Mouse (Mus musculus) liver, embryonic 14.5 days (tissue): ENCODE data around the gene Prpf31. TPM values are rescaled to one million over a fixed set of nuclear protein-coding genes. Genes with fewer than 3 reads are reported as not detected.

ENCODE experiments used
- ATAC-seq: fragments of 200-750 bp; cut with Nextera tagmentation; 2 replicates; pipeline ENCODE4 v1.8.0; 2017; ENCODE audit warnings: moderate number of reproducible peaks, mild to moderate bottlenecking, moderate library complexity; ENCODE audit not compliant: insufficient read depth
- DNase-seq, 3 experiments: peaks; one replicate each; pipeline ENCODE4 v3.0.0-alpha.2; 2012 to 2013; ENCODE audit warnings: low read depth in 3 of 3, low spot score in 3 of 3
- H3K27ac ChIP-seq: fragments of 300-500 bp; sonication (generic); 2 replicates; pipeline ENCODE4 v1.5.1; 2014; ENCODE audit warnings: moderate library complexity, mild to moderate bottlenecking, control low read depth, inconsistent platforms
- H3K27me3 ChIP-seq: fragments of 300-500 bp; sonication (generic); 2 replicates; pipeline ENCODE4 v1.6.1; 2014; ENCODE audit warnings: mild to moderate bottlenecking, low read length, moderate library complexity; ENCODE audit not compliant: control insufficient read depth, insufficient read depth
- H3K36me3 ChIP-seq: fragments of 300-500 bp; sonication (generic); replicated peaks from 2 replicates; pipeline ENCODE4 v1.6.1; 2014; ENCODE audit warnings: low read depth; ENCODE audit not compliant: control insufficient read depth, insufficient read depth
- H3K4me1 ChIP-seq, 2 experiments: fragments of 200-500 bp in 1 of 2; fragments of 300-500 bp in 1 of 2; sonication (generic) in 1 of 2; replicated peaks; 2 replicates each; pipeline ENCODE4 v1.6.1; 2012 to 2014; ENCODE audit warnings: antibody characterized with exemption in 1 of 2, inconsistent platforms in 1 of 2, low read length in 1 of 2; ENCODE audit not compliant: control insufficient read depth in 2 of 2, insufficient read depth in 2 of 2
- H3K4me2 ChIP-seq: fragments of 300-500 bp; sonication (generic); 2 replicates; pipeline ENCODE4 v1.6.1; 2014; ENCODE audit warnings: low read depth, mild to moderate bottlenecking, control low read depth, moderate library complexity
- H3K4me3 ChIP-seq, 2 experiments: fragments of 200-500 bp in 1 of 2; fragments of 300-500 bp in 1 of 2; sonication (generic) in 1 of 2; 2 replicates each; pipeline ENCODE4 v1.5.1; 2012 to 2014; ENCODE audit warnings: low read depth in 2 of 2, low read length in 2 of 2, mild to moderate bottlenecking in 2 of 2, control low read depth in 1 of 2, inconsistent platforms in 1 of 2, moderate library complexity in 1 of 2; ENCODE audit not compliant: insufficient read depth in 1 of 2
- H3K9ac ChIP-seq: fragments of 300-500 bp; sonication (generic); replicated peaks from 2 replicates; pipeline ENCODE4 v1.6.1; 2014; ENCODE audit warnings: mild to moderate bottlenecking, control low read depth, moderate library complexity
- H3K9me3 ChIP-seq: fragments of 300-500 bp; sonication (generic); 2 replicates; pipeline ENCODE4 v1.6.1; 2016; ENCODE audit warnings: low read length, mixed read lengths; ENCODE audit not compliant: control insufficient read depth
- CTCF ChIP-seq: IDR thresholded peaks from 2 replicates; pipeline ENCODE4 v1.5.1; 2016; ENCODE audit warnings: antibody characterized with exemption, low read depth, control low read depth
- EP300 ChIP-seq: IDR thresholded peaks from 2 replicates; pipeline ENCODE4 v1.6.1; 2016; ENCODE audit warnings: antibody characterized with exemption, low read depth
- WGBS: fragments of 180-500 bp; shearing (Covaris S2); extraction: QIAGEN DNeasy Blood & Tissue Kit; methylation state at CpG from one replicate; pipeline ENCODE4 v1.1.7; 2014; ENCODE audit not compliant: insufficient replicate concordance; 5-methylcytosine and 5-hydroxymethylcytosine counted together
- microRNA-seq: library from miRNA; unstranded; fragments of <30 nt; microRNA quantifications from one replicate; pipeline ENCODE4, GENCODE M21; 2016
- polyA plus RNA-seq, 2 experiments: library from polyadenylated mRNA; depleted of rRNA in 1 of 2; stranded (reverse) in 1 of 2; unstranded in 1 of 2; fragments of >200 nt; fragmentation: Nextera tagmentation in 1 of 2; extraction: Ambion mirVana in 1 of 2; gene quantifications; 2 replicates each; pipeline versions ENCODE4 v1.2.1 to v1.2.3; 2012 to 2014

The Prpf31 gene
- polyA plus RNA-seq, 2 experiments = 28.4 to 46.4 TPM

GRCm38 (mm10) chr7:3684698-3685097 lies 54.9 kb downstream of the Prpf31 start:
- 83% methylated on average over 8 of the region's 8 CpGs for WGBS
- Histone ChIP-seq H3K9ac (no peak overlapping the region), H3K4me2 (no peak overlapping the region), H3K4me3 (no peak overlapping the region), H3K9me3 (no peaks in the 10 kb centered on the region), H3K27me3 (no peaks in the 10 kb centered on the region), H3K36me3 (no peaks in the 10 kb centered on the region), H3K4me1 (no peaks in the 10 kb centered on the region), H3K27ac (no peak overlapping the region)
- no peak for TF ChIP-seq EP300
- no peak for TF ChIP-seq CTCF
- DNase-seq (no peak), ATAC-seq (no peak)

- ATAC-seq (no peak), DNase-seq (no peak)
- Histone ChIP-seq H3K9me3 (no peaks in the 10 kb centered on the region), H3K36me3 (no peaks in the 10 kb centered on the region), H3K4me1 (no peaks in the 10 kb centered on the region), H3K27ac (no peak overlapping the region), H3K9ac (no peak overlapping the region), H3K4me2 (no peak overlapping the region), H3K4me3 (no peak overlapping the region), H3K27me3 (no peaks in the 10 kb centered on the region)
- WGBS = 82% methylated on average over 31 of the region's 31 CpGs
- TF ChIP-seq EP300 (no peak), CTCF (no peak)
Observed at GRCm38 (mm10) chr7:3685400-3686187, 55.8 kb downstream of the Prpf31 start.

- 8% methylated on average over 3 of the region's 3 CpGs for WGBS
- H3K4me1 ChIP-seq = peaks cover 4 to 11% of the 10 kb centered on the region in 2 experiments; a peak in 3 of 4 replicates
- H3K4me3 ChIP-seq = peak overlapping the region; percentile 77 to 88
- TF ChIP-seq EP300 (no peak), CTCF (no peak)
- H3K9me3 ChIP-seq = no peaks in the 10 kb centered on the region
- H3K4me2 ChIP-seq = peak overlapping the region; percentile 95
- H3K36me3 ChIP-seq = no peaks in the 10 kb centered on the region
- DNase-seq (no peak), ATAC-seq (no peak)
- H3K27ac ChIP-seq = no peak overlapping the region
- H3K9ac ChIP-seq = peak overlapping the region; percentile 81; the same call in 1 of the 2 replicates
- H3K27me3 ChIP-seq = no peaks in the 10 kb centered on the region
Observed at GRCm38 (mm10) chr7:3691919-3692318, 62.1 kb downstream of the Prpf31 start.

Small RNA genes lying within 50 kb of the gene (microRNA-seq; reads per million reads assigned to microRNA genes)
- not detected for gene Gm25100
- 1.3 reads per million for gene Mir3572

Other genes with a start within 250 kb of the Prpf31 start
- gene Cacng8, start 239.3 kb upstream of the Prpf31 start, polyA plus RNA-seq (2012; rRNA removed) = 0.04 and 0.05 TPM in 2 replicates
- not detected in 2 replicates for gene Cacng8, start 239.3 kb upstream of the Prpf31 start, polyA plus RNA-seq (2014; fragmentation: Nextera tagmentation; extraction: Ambion mirVana)
- gene Cacng6, start 205.8 kb upstream of the Prpf31 start, polyA plus RNA-seq (2012; rRNA removed) = not detected in 2 replicates
- gene Cacng6, start 205.8 kb upstream of the Prpf31 start, polyA plus RNA-seq (2014; fragmentation: Nextera tagmentation; extraction: Ambion mirVana) = not detected in 2 replicates
- gene Tarm1, start 127.4 kb upstream of the Prpf31 start, polyA plus RNA-seq (2012; rRNA removed) = 0.10 and 0.11 TPM in 2 replicates
- gene Tarm1, start 127.4 kb upstream of the Prpf31 start, polyA plus RNA-seq (2014; fragmentation: Nextera tagmentation; extraction: Ambion mirVana) = 0.18 and 0.32 TPM in 2 replicates
- 0.03 and 0.06 TPM in 2 replicates for gene Oscar, start 13.8 kb upstream of the Prpf31 start, polyA plus RNA-seq (2012; rRNA removed)
- not detected in 2 replicates for gene Oscar, start 13.8 kb upstream of the Prpf31 start, polyA plus RNA-seq (2014; fragmentation: Nextera tagmentation; extraction: Ambion mirVana)
- gene Ndufa3, start 12.6 kb upstream of the Prpf31 start, polyA plus RNA-seq (2012; rRNA removed) = 106 and 107 TPM in 2 replicates
- 351 and 354 TPM in 2 replicates for gene Ndufa3, start 12.6 kb upstream of the Prpf31 start, polyA plus RNA-seq (2014; fragmentation: Nextera tagmentation; extraction: Ambion mirVana)
- gene Tfpt, start 56 bp upstream of the Prpf31 start, polyA plus RNA-seq (2012; rRNA removed) = 6.4 and 10.7 TPM in 2 replicates
- gene Tfpt, start 56 bp upstream of the Prpf31 start, polyA plus RNA-seq (2014; fragmentation: Nextera tagmentation; extraction: Ambion mirVana) = 7.7 and 8.0 TPM in 2 replicates
- 27.0 and 30.2 TPM in 2 replicates for gene Cnot3, start 15.3 kb downstream of the Prpf31 start, polyA plus RNA-seq (2012; rRNA removed)
- gene Cnot3, start 15.3 kb downstream of the Prpf31 start, polyA plus RNA-seq (2014; fragmentation: Nextera tagmentation; extraction: Ambion mirVana) = 20.2 and 20.8 TPM in 2 replicates
- gene Leng1, start 35.9 kb downstream of the Prpf31 start, polyA plus RNA-seq (2012; rRNA removed) = 1.7 and 3.3 TPM in 2 replicates
- gene Leng1, start 35.9 kb downstream of the Prpf31 start, polyA plus RNA-seq (2014; fragmentation: Nextera tagmentation; extraction: Ambion mirVana) = 4.0 and 4.3 TPM in 2 replicates
- 5.5 and 7.6 TPM in 2 replicates for gene Tmc4, start 47.6 kb downstream of the Prpf31 start, polyA plus RNA-seq (2012; rRNA removed)
- gene Tmc4, start 47.6 kb downstream of the Prpf31 start, polyA plus RNA-seq (2014; fragmentation: Nextera tagmentation; extraction: Ambion mirVana) = 5.7 and 6.7 TPM in 2 replicates
- 22.8 and 25.3 TPM in 2 replicates for gene Tsen34, start 62.9 kb downstream of the Prpf31 start, polyA plus RNA-seq (2012; rRNA removed)
- gene Tsen34, start 62.9 kb downstream of the Prpf31 start, polyA plus RNA-seq (2014; fragmentation: Nextera tagmentation; extraction: Ambion mirVana) = 34.4 and 34.6 TPM in 2 replicates
- 10.3 and 11.6 TPM in 2 replicates for gene Mboat7, start 63.5 kb downstream of the Prpf31 start, polyA plus RNA-seq (2012; rRNA removed)
- gene Mboat7, start 63.5 kb downstream of the Prpf31 start, polyA plus RNA-seq (2014; fragmentation: Nextera tagmentation; extraction: Ambion mirVana) = 11.5 and 13.0 TPM in 2 replicates
- gene Rps9, start 74.0 kb downstream of the Prpf31 start, polyA plus RNA-seq (2012; rRNA removed) = 680 and 1,914 TPM in 2 replicates
- gene Rps9, start 74.0 kb downstream of the Prpf31 start, polyA plus RNA-seq (2014; fragmentation: Nextera tagmentation; extraction: Ambion mirVana) = 960 and 985 TPM in 2 replicates
- gene Pirb, start 90.4 kb downstream of the Prpf31 start, polyA plus RNA-seq (2012; rRNA removed) = 1.6 TPM in 2 replicates
- 1.8 and 2.2 TPM in 2 replicates for gene Pirb, start 90.4 kb downstream of the Prpf31 start, polyA plus RNA-seq (2014; fragmentation: Nextera tagmentation; extraction: Ambion mirVana)
- gene Gm15448, start 195.7 kb downstream of the Prpf31 start, polyA plus RNA-seq (2012; rRNA removed) = 0.06 and 0.11 TPM in 2 replicates
- 0.23 TPM in 1 of 2 replicates, not detected in the other for gene Gm15448, start 195.7 kb downstream of the Prpf31 start, polyA plus RNA-seq (2014; fragmentation: Nextera tagmentation; extraction: Ambion mirVana)
- gene Pira2, start 215.1 kb downstream of the Prpf31 start, polyA plus RNA-seq (2012; rRNA removed) = 0.39 and 0.53 TPM in 2 replicates
- gene Pira2, start 215.1 kb downstream of the Prpf31 start, polyA plus RNA-seq (2014; fragmentation: Nextera tagmentation; extraction: Ambion mirVana) = 1.5 and 1.9 TPM in 2 replicates